In genomic region chr11:68502408-68502807, GRCm38 (mm10) we compare ENCODE assay signal across 19 mouse cellular contexts. TPM values are rescaled to one million over a fixed set of nuclear protein-coding genes. Genes with fewer than 3 reads are reported as not detected.
A peak's percentile ranks its signal among the peaks of the same experiment; 100 is the strongest.
DNase-seq lines count a peak whose midpoint lies in the region; ATAC-seq and TF ChIP-seq lines count a peak whose summit lies in the region.
"Had no signal": no experiment of that assay in that cellular context is flagged by ENCODE, and none has a peak within 500 bp of the region (broad histone marks: within the 10 kb centered on the region; RNA-seq: fewer than 3 reads in every experiment).

No protein-coding gene starts in this region.

- ATAC-seq in megakaryocyte progenitor cell, adult 5-6 weeks (replicated peaks; ENCODE audit: poor library complexity), result peak; percentile 56
- ATAC-seq: forebrain, postnatal 0 days had no signal

- TF ChIP-seq CTCF in gastrocnemius, adult 2 months (IDR thresholded peaks at IDR 0.05), result no peak

- H3K27ac ChIP-seq in gastrocnemius, adult 2 months, result peak overlapping the region; percentile 64
- H3K27ac ChIP-seq: forebrain, embryonic 10.5 days; kidney, postnatal 0 days; limb, embryonic 12.5 days; neural tube, embryonic 12.5 days; stomach, postnatal 0 days had no signal

- DNase-seq in gastrocnemius, adult 2 months, result no peak
- DNase-seq in gastrocnemius, postnatal 25 days, result no peak
- DNase-seq in spleen, postnatal 36 days (ENCODE audit: low spot score in 2 of 2), result peak; percentile 43 to 52
- no peak for DNase-seq in spleen, postnatal 14 days (ENCODE audit: low spot score in 2 of 2)
- no peak for DNase-seq in right cerebral cortex, postnatal 14 days
- no peak for DNase-seq in adrenal gland, postnatal 14 days
- DNase-seq in spleen, adult 12 weeks (ENCODE audit: low spot score), result no peak
- DNase-seq: cerebellum, postnatal 14 days; embryo, embryonic 11 days; forebrain, postnatal 0 days had no signal

- intact Hi-C loops in gastrocnemius, adult 2 months (cut with DNase I), result no loop called here

- peak overlapping the region; percentile 70; the same call in 1 of the 2 replicates for H3K4me3 ChIP-seq in gastrocnemius, adult 2 months
- H3K4me3 ChIP-seq: forebrain, embryonic 10.5 days; limb, embryonic 12.5 days; neural tube, embryonic 12.5 days had no signal

RNA-seq across cellular contexts. Expression of gene Pik3r6, which starts 0.4 kb away (rescaled TPM):
- total RNA-seq in gastrocnemius, adult 2 months (2021), result 1 to 10 TPM in 1 of 2 experiments, under 1 TPM in 1; 0.94 to 1.8 TPM
- 1 to 10 TPM; 1.5 to 3.4 TPM for total RNA-seq in gastrocnemius, postnatal 25 days (2021)
- 5.5 and 6.4 TPM in 2 replicates for total RNA-seq in megakaryocyte progenitor cell, adult 5-6 weeks (2015)
- total RNA-seq in megakaryocyte progenitor cell, adult 5-6 weeks (2017), result 6.8 and 9.8 TPM in 2 replicates
- 4.4 and 5.1 TPM in 2 replicates for total RNA-seq in adrenal gland, postnatal 14 days (2021)

RNA-seq across cellular contexts. Expression of gene Mfsd6l, which starts 53.6 kb away (rescaled TPM):
- total RNA-seq in gastrocnemius, adult 2 months (2021), result under 1 TPM in 1 of 2 experiments, not detected in 1; 0.11 TPM
- total RNA-seq in gastrocnemius, postnatal 25 days (2021), result not detected
- total RNA-seq in megakaryocyte progenitor cell, adult 5-6 weeks (2015), result 0.17 and 0.34 TPM in 2 replicates
- total RNA-seq in megakaryocyte progenitor cell, adult 5-6 weeks (2017), result not detected in 2 replicates
- total RNA-seq in adrenal gland, postnatal 14 days (2021), result 0.15 TPM in 1 of 2 replicates, not detected in the other
- total RNA-seq: adrenal gland, adult 18-20 months; layer of hippocampus, postnatal 25 days; left cerebral cortex, postnatal 10 days had no signal

Comparison
In these comparisons a context has a peak if more than half of its experiments do, and no peak if none do; other contexts are left out.
1. DNase-seq: peak in spleen, postnatal 36 days (2 of 2); none in gastrocnemius, adult 2 months (single experiment), gastrocnemius, postnatal 25 days (single experiment), spleen, postnatal 14 days (0 of 2), right cerebral cortex, postnatal 14 days (single experiment), adrenal gland, postnatal 14 days (single experiment) and spleen, adult 12 weeks (single experiment).